Mouse (Mus musculus) neutrophil, adult 83 days (primary cell): ENCODE measurements around the gene Msantd3. TPM values are rescaled to one million over a fixed set of nuclear protein-coding genes. Genes with fewer than 3 reads are reported as not detected.

Source experiments
- total RNA-seq, 2 experiments: library from RNA; stranded (reverse); gene quantifications; one replicate each; pipeline ENCODE4 v1.2.4; 2023

Msantd3 gene
- 10 to 100 TPM; 22.0 to 25.8 TPM for total RNA-seq

GRCm38 (mm10) chr4:48539841-48540575 lies at the start of gene Msantd3:
Gene Msantd3, plus strand, starts transcription at chr4:48539935.

DNA sequence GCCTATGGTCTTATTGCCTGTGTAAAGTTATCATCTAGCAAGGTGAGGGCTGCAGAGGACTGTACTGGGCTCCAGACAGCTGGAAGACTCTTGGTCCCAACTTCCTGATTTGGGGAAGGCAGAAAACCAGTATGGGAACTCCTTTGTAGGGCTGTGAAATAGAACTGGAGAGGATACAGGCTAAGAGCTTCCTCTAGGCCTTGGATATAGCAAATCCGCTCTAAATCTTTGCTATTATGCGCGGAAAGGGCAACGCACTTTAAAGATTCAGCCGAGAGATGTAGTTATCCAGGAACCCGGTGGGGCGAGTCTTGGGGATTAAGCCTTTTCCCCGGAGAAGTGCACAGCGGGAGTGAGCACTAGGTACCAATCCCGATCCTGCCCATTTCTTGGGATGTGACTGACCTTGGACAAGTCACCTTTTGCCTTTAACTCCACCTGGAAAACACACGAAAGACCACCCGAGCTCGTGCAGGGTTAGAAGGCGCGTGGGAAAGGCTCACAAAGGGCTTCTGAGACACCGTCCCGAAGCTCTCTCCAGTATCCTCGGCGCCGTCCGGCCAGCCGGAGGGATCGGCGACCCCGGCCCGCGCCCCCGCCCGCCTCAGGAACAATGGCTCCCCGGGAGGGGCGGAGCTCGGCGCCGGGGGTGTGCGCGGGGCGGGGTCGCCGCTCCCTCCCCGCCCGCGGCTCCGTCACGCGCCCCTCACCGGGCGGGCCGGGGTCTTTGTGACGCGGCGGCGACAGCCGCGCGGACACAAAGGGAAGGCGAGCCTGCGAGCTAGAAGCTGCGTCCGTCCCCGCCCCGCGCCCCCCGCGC lies 44.9 kb downstream of the Msantd3 start, which contains the start of gene Tmeff1:
Gene Tmeff1 (plus strand): TSS at position 754 of the 820 bp plus-strand sequence.

Other genes starting within 250 kb of the Msantd3 start
- 10 to 100 TPM; 25.9 to 27.2 TPM for gene Tex10, start 66.5 kb upstream of the Msantd3 start, total RNA-seq
- gene Tmeff1, start 45.2 kb downstream of the Msantd3 start, total RNA-seq, result under 1 TPM in 1 of 2 experiments, not detected in 1; 0.33 TPM
- gene Cavin4, start 123.6 kb downstream of the Msantd3 start, total RNA-seq, result not detected